Mouse (Mus musculus): ENCODE results near the gene Trf. TPM values are rescaled to one million over a fixed set of nuclear protein-coding genes. Genes with fewer than 3 reads are reported as not detected.

Gene Trf
- 40.1 and 44.0 TPM in 2 replicates for polyA plus RNA-seq (2014; fragmentation: Nextera tagmentation; extraction: Ambion mirVana)

DNA sequence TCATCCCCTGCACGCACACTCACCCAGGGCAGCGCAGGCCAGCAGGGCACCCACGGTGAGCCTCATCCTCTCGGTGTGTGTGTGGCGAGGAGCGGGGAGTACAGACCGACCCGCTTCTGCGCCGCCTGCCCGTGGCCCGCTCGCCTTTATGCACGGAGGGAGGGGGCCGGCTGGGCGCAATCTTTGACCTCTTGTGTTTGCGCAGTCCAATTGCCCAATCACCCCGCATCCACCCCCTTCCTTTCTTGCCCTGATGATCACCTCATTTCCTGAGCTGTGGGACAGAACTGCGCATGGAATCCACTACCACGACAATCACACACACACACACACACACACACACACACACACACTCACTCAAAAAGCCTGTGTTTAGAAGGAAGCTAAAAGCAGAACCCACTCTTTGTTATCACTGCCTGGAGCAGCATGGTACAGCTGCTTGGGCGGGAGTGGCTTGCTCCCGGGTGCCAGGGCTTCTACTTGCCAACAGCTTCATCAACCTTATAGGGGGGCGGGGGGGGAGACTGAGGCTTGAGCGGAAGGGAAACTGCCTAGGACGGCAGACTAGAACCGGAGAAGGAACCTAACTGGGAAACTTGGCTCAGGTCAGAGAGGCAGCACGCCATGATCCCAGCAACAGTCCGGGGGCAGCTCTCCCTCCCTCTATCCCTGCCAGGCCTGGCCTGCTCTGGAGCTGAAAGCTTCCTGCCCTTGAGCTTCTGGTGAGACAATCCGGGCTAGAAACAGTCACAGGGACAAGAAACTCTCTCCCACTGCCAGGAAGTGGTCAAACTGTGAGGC is at the start of gene Trf, which contains the start of gene Gm20425:
Gene Trf, minus strand, starts transcription at position 294 of the 801 bp plus-strand sequence.
Gene Gm20425, minus strand, starts transcription at position 157 of the 801 bp plus-strand sequence.
- H3K27ac ChIP-seq (replicated peaks in 1 of 2; ENCODE audit: control insufficient read depth in 1 of 2, insufficient read depth in 1 of 2, low read depth in 2 of 2, low read length in 2 of 2): peak within 1 kb of the TSS; percentile 25 to 30
- no peaks in the 10 kb centered on the region for H3K27me3 ChIP-seq (ENCODE audit: control insufficient read depth, insufficient read depth, low read length)
- H3K4me3 ChIP-seq (ENCODE audit: control insufficient read depth in 1 of 2, insufficient read depth in 1 of 2, low read depth in 1 of 2, low read length in 2 of 2): peak within 1 kb of the TSS; percentile 10 to 27; a peak in 3 of 4 replicates
- ATAC-seq (ENCODE audit: insufficient number of reproducible peaks, insufficient read depth, low FRiP score, low read depth): peak; percentile 57
- no peaks in the 10 kb centered on the region for H3K36me3 ChIP-seq (ENCODE audit: control insufficient read depth, insufficient read depth, low read length)
- peak within 1 kb of the TSS; percentile 49 for H3K9ac ChIP-seq (ENCODE audit: low read length)
- H3K4me1 ChIP-seq (ENCODE audit: control insufficient read depth in 2 of 2, insufficient read depth in 2 of 2, low read length in 2 of 2): peaks cover 5 to 8% of the 10 kb centered on the region in 2 experiments; a peak in 2 of 4 replicates
- H3K4me2 ChIP-seq (ENCODE audit: low read length): peak within 1 kb of the TSS; percentile 48
- H3K9me3 ChIP-seq (ENCODE audit: control insufficient read depth, low read length): no peaks in the 10 kb centered on the region
- WGBS: 40% methylated on average over 29 of the region's 29 CpGs

DNA sequence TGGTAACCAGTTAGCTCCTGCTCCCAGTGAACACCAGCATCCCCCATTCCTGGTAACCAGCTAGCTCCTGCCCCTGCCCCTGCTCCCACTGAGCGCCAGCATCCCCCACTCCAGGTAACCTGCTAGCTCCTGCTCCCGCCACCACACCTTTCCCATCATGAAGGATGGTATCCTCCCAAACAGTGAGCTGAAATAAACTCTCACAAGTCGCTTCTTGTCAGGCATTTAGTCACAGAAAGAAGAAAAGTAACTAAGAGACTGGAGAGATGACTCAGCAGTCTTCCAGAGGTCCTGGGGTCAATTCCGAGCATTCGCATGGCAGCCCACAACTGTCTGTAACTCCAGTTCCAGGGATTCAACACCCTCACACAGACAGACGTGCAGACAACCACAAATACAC is 46.6 kb upstream of the Trf start:
- Histone ChIP-seq H3K27me3 (ENCODE audit: control insufficient read depth, insufficient read depth, low read length) (no peaks in the 10 kb centered on the region), H3K9me3 (ENCODE audit: control insufficient read depth, low read length) (no peaks in the 10 kb centered on the region), H3K4me3 (ENCODE audit: control insufficient read depth in 1 of 2, insufficient read depth in 1 of 2, low read depth in 1 of 2, low read length in 2 of 2) (no peak overlapping the region), H3K4me2 (ENCODE audit: low read length) (no peak overlapping the region), H3K4me1 (ENCODE audit: control insufficient read depth in 2 of 2, insufficient read depth in 2 of 2, low read length in 2 of 2) (no peaks in the 10 kb centered on the region), H3K36me3 (ENCODE audit: control insufficient read depth, insufficient read depth, low read length) (no peaks in the 10 kb centered on the region), H3K27ac (replicated peaks in 1 of 2; ENCODE audit: control insufficient read depth in 1 of 2, insufficient read depth in 1 of 2, low read depth in 2 of 2, low read length in 2 of 2) (no peak overlapping the region), H3K9ac (ENCODE audit: low read length) (no peak overlapping the region)
- ATAC-seq (ENCODE audit: insufficient number of reproducible peaks, insufficient read depth, low FRiP score, low read depth): no peak
- 87% methylated on average over 6 of the region's 6 CpGs for WGBS

DNA sequence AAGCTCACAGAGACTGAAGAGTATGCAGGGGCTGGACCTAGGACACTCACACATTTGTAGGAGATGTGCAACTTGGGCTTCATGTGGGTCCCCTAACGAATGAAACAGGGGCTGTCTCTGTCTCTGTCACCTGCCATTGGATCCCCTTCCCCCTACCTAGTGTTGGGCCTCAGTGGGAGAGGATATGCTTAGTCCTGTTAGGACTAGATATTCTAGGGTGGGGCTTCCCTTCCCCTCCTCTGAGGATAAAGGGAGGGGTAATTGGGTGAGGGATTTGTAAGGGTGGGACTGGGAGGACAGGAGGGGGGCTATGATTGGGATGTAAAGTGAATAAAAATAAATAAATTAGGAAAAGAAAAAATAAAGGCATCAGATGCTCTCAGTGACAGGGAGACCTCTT is 45.4 kb upstream of the Trf start:
- no peaks in the 10 kb centered on the region for H3K9me3 ChIP-seq (ENCODE audit: control insufficient read depth, low read length)
- H3K36me3 ChIP-seq (ENCODE audit: control insufficient read depth, insufficient read depth, low read length): no peaks in the 10 kb centered on the region
- no peak overlapping the region for H3K4me2 ChIP-seq (ENCODE audit: low read length)
- no peak overlapping the region for H3K9ac ChIP-seq (ENCODE audit: low read length)
- H3K4me3 ChIP-seq (ENCODE audit: control insufficient read depth in 1 of 2, insufficient read depth in 1 of 2, low read depth in 1 of 2, low read length in 2 of 2): no peak overlapping the region
- no peak overlapping the region for H3K27ac ChIP-seq (replicated peaks in 1 of 2; ENCODE audit: control insufficient read depth in 1 of 2, insufficient read depth in 1 of 2, low read depth in 2 of 2, low read length in 2 of 2)
- WGBS: 74% methylated on average over 1 of the region's 1 CpGs
- no peaks in the 10 kb centered on the region for H3K27me3 ChIP-seq (ENCODE audit: control insufficient read depth, insufficient read depth, low read length)
- ATAC-seq (ENCODE audit: insufficient number of reproducible peaks, insufficient read depth, low FRiP score, low read depth): no peak
- no peaks in the 10 kb centered on the region for H3K4me1 ChIP-seq (ENCODE audit: control insufficient read depth in 2 of 2, insufficient read depth in 2 of 2, low read length in 2 of 2)

DNA sequence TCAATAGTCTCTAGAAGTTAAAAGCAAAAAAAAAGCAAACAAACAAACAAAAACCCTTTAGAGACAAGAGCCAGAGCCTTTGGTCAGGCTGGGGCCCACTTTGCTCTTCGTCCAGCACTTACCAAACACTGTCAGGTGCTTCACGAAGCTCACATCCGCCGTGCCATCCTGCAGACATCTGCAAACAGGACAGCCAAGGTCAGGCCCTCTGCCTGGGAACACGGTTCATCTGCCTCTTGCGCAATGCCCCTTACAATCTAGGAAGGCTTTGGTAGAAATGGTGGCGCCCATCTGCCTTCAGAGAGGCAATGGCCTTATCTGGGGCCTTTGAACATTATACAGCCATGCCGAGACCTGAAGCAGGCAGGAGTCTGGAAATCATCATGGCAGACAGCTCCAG is 44.6 kb upstream of the Trf start:
- Histone ChIP-seq H3K27ac (replicated peaks in 1 of 2; ENCODE audit: control insufficient read depth in 1 of 2, insufficient read depth in 1 of 2, low read depth in 2 of 2, low read length in 2 of 2) (no peak overlapping the region), H3K9ac (ENCODE audit: low read length) (no peak overlapping the region), H3K9me3 (ENCODE audit: control insufficient read depth, low read length) (no peaks in the 10 kb centered on the region), H3K4me3 (ENCODE audit: control insufficient read depth in 1 of 2, insufficient read depth in 1 of 2, low read depth in 1 of 2, low read length in 2 of 2) (no peak overlapping the region), H3K36me3 (ENCODE audit: control insufficient read depth, insufficient read depth, low read length) (no peaks in the 10 kb centered on the region), H3K4me2 (ENCODE audit: low read length) (no peak overlapping the region), H3K4me1 (ENCODE audit: control insufficient read depth in 2 of 2, insufficient read depth in 2 of 2, low read length in 2 of 2) (no peaks in the 10 kb centered on the region), H3K27me3 (ENCODE audit: control insufficient read depth, insufficient read depth, low read length) (no peaks in the 10 kb centered on the region)
- ATAC-seq (ENCODE audit: insufficient number of reproducible peaks, insufficient read depth, low FRiP score, low read depth): no peak
- WGBS: 59% methylated on average over 8 of the region's 8 CpGs

DNA sequence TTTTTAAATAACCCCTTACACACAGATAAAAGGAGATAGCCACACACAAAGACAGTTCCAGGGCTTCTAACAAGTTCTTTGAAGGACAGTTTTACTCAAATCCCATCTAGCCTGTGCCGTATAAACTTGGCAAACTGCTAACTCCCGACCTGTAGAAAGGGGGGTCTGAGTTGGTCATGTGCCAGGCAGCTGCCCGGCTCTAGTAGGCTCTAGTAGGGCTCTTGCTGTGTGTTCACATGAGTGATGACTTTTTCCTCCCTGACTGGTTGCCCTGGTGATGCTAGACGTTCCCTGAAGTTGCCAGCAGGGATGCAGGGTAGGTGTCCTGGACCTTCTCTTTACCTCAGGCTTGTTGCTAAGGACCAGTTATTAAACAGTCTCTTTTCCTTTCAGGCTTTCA is 40.9 kb upstream of the Trf start:
- ATAC-seq (ENCODE audit: insufficient number of reproducible peaks, insufficient read depth, low FRiP score, low read depth): no peak
- H3K27ac ChIP-seq (replicated peaks in 1 of 2; ENCODE audit: control insufficient read depth in 1 of 2, insufficient read depth in 1 of 2, low read depth in 2 of 2, low read length in 2 of 2): no peak overlapping the region
- no peaks in the 10 kb centered on the region for H3K9me3 ChIP-seq (ENCODE audit: control insufficient read depth, low read length)
- WGBS: 14% methylated on average over 4 of the region's 4 CpGs
- H3K4me3 ChIP-seq (ENCODE audit: control insufficient read depth in 1 of 2, insufficient read depth in 1 of 2, low read depth in 1 of 2, low read length in 2 of 2): no peak overlapping the region
- H3K4me1 ChIP-seq (ENCODE audit: control insufficient read depth in 2 of 2, insufficient read depth in 2 of 2, low read length in 2 of 2): no peaks in the 10 kb centered on the region
- H3K9ac ChIP-seq (ENCODE audit: low read length): no peak overlapping the region
- no peaks in the 10 kb centered on the region for H3K36me3 ChIP-seq (ENCODE audit: control insufficient read depth, insufficient read depth, low read length)
- H3K4me2 ChIP-seq (ENCODE audit: low read length): no peak overlapping the region
- H3K27me3 ChIP-seq (ENCODE audit: control insufficient read depth, insufficient read depth, low read length): no peaks in the 10 kb centered on the region

DNA sequence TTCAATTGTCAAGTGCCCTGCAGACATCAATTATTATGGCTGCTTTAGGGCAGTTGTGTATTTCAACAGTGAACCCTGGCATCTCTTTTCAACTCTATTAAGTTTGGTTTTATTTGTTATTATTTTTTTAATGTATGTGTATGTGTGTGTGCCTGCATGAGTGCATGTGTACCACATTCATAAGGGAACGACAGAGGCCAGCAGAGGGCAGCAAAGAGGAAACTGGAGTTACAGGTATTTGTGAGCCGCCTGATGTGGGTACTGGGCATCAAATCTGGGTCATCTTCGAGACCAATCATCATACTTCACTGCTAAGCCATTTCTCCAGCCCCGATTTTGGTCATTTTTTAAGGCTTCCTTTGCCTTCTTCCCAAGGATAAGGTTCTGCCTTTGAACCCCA is 35.5 kb upstream of the Trf start:
- ATAC-seq (ENCODE audit: insufficient number of reproducible peaks, insufficient read depth, low FRiP score, low read depth): no peak
- Histone ChIP-seq H3K4me2 (ENCODE audit: low read length) (no peak overlapping the region), H3K9me3 (ENCODE audit: control insufficient read depth, low read length) (no peaks in the 10 kb centered on the region), H3K36me3 (ENCODE audit: control insufficient read depth, insufficient read depth, low read length) (no peaks in the 10 kb centered on the region), H3K27ac (replicated peaks in 1 of 2; ENCODE audit: control insufficient read depth in 1 of 2, insufficient read depth in 1 of 2, low read depth in 2 of 2, low read length in 2 of 2) (no peak overlapping the region), H3K4me3 (ENCODE audit: control insufficient read depth in 1 of 2, insufficient read depth in 1 of 2, low read depth in 1 of 2, low read length in 2 of 2) (no peak overlapping the region), H3K4me1 (ENCODE audit: control insufficient read depth in 2 of 2, insufficient read depth in 2 of 2, low read length in 2 of 2) (no peaks in the 10 kb centered on the region), H3K27me3 (ENCODE audit: control insufficient read depth, insufficient read depth, low read length) (no peaks in the 10 kb centered on the region), H3K9ac (ENCODE audit: low read length) (no peak overlapping the region)
- WGBS: 87% methylated on average over 4 of the region's 4 CpGs

DNA sequence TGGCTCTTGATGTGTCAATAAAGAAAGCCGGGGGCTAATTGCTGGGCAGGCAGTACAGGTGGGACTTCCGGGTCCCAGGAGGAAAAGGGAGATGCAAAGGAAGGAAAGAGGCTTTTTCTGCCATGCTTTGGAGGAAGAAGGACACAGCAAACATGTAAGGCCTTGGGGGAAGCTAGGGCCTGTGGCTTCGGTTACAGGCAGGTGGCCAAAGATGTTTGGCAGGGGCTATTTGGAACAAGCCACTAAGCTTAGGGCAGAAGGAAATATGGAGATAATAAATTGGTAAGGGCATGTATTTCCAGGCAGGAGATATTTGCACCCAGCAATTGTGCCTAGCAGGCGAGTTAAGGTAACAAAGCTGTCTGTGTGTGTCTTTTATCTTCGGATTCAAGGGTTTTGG is 22.7 kb upstream of the Trf start:
- H3K4me1 ChIP-seq (ENCODE audit: control insufficient read depth in 2 of 2, insufficient read depth in 2 of 2, low read length in 2 of 2): peaks cover 7% of the 10 kb centered on the region in 2 experiments
- no peak overlapping the region for H3K4me2 ChIP-seq (ENCODE audit: low read length)
- H3K4me3 ChIP-seq (ENCODE audit: control insufficient read depth in 1 of 2, insufficient read depth in 1 of 2, low read depth in 1 of 2, low read length in 2 of 2): no peak overlapping the region
- no peaks in the 10 kb centered on the region for H3K27me3 ChIP-seq (ENCODE audit: control insufficient read depth, insufficient read depth, low read length)
- no peak overlapping the region for H3K9ac ChIP-seq (ENCODE audit: low read length)
- H3K9me3 ChIP-seq (ENCODE audit: control insufficient read depth, low read length): peaks cover 6% of the 10 kb centered on the region; the same call in 1 of the 2 replicates
- H3K27ac ChIP-seq (replicated peaks in 1 of 2; ENCODE audit: control insufficient read depth in 1 of 2, insufficient read depth in 1 of 2, low read depth in 2 of 2, low read length in 2 of 2): no peak overlapping the region
- 78% methylated on average over 5 of the region's 5 CpGs for WGBS
- ATAC-seq (ENCODE audit: insufficient number of reproducible peaks, insufficient read depth, low FRiP score, low read depth): no peak
- no peaks in the 10 kb centered on the region for H3K36me3 ChIP-seq (ENCODE audit: control insufficient read depth, insufficient read depth, low read length)
